Mouse (Mus musculus): ENCODE measurements around the gene Tnc.

Gene Tnc

GRCm38 (mm10) chr4:64024041-64024779, 22.6 kb downstream of the Tnc start:
- DNase-seq (ENCODE audit: low spot score): no peak

GRCm38 (mm10) chr4:64020930-64021589, 25.8 kb downstream of the Tnc start:
- no peak for DNase-seq (ENCODE audit: low spot score)

GRCm38 (mm10) chr4:64020151-64020550, 26.7 kb downstream of the Tnc start:
- DNase-seq (ENCODE audit: low spot score): no peak

- no peak for DNase-seq (ENCODE audit: low spot score)
These were observed 35.5 kb downstream of the Tnc start for GRCm38 (mm10) chr4:64011308-64011707.

- no peak for DNase-seq (ENCODE audit: low spot score)
These were observed 36.9 kb downstream of the Tnc start for GRCm38 (mm10) chr4:64009936-64010335.

GRCm38 (mm10) chr4:64005198-64005597, 41.6 kb downstream of the Tnc start:
- no peak for DNase-seq (ENCODE audit: low spot score)

- DNase-seq (ENCODE audit: low spot score): no peak
These were observed 43.1 kb downstream of the Tnc start for GRCm38 (mm10) chr4:64003677-64004076.

GRCm38 (mm10) chr4:64002168-64002567, 44.6 kb downstream of the Tnc start:
- DNase-seq (ENCODE audit: low spot score): no peak

GRCm38 (mm10) chr4:64000788-64001187, 46.0 kb downstream of the Tnc start:
- DNase-seq (ENCODE audit: low spot score): no peak

GRCm38 (mm10) chr4:64000293-64000692, 46.5 kb downstream of the Tnc start:
- no peak for DNase-seq (ENCODE audit: low spot score)

- DNase-seq (ENCODE audit: low spot score): no peak
These were observed 53.2 kb downstream of the Tnc start for GRCm38 (mm10) chr4:63993462-63994113.

GRCm38 (mm10) chr4:63990216-63990615, 56.6 kb downstream of the Tnc start:
- no peak for DNase-seq (ENCODE audit: low spot score)

- no peak for DNase-seq (ENCODE audit: low spot score)
These were observed 58.7 kb downstream of the Tnc start for GRCm38 (mm10) chr4:63988090-63988489.

- no peak for DNase-seq (ENCODE audit: low spot score)
These were observed 60.2 kb downstream of the Tnc start for GRCm38 (mm10) chr4:63986576-63986975.

GRCm38 (mm10) chr4:63983098-63983445, 63.7 kb downstream of the Tnc start:
- DNase-seq (ENCODE audit: low spot score): no peak

- no peak for DNase-seq (ENCODE audit: low spot score)
These were observed 64.3 kb downstream of the Tnc start for GRCm38 (mm10) chr4:63982425-63983097.

GRCm38 (mm10) chr4:63980211-63980794, 66.5 kb downstream of the Tnc start:
- DNase-seq (ENCODE audit: low spot score): no peak

- DNase-seq (ENCODE audit: low spot score): no peak
These were observed 67.2 kb downstream of the Tnc start for GRCm38 (mm10) chr4:63979635-63980034.

- no peak for DNase-seq (ENCODE audit: low spot score)
These were observed 74.3 kb downstream of the Tnc start for GRCm38 (mm10) chr4:63972536-63972935.

GRCm38 (mm10) chr4:63971762-63972161, 75.1 kb downstream of the Tnc start:
- DNase-seq (ENCODE audit: low spot score): no peak

- no peak for DNase-seq (ENCODE audit: low spot score)
These were observed 75.9 kb downstream of the Tnc start for GRCm38 (mm10) chr4:63970925-63971324.

- no peak for DNase-seq (ENCODE audit: low spot score)
These were observed 76.9 kb downstream of the Tnc start for GRCm38 (mm10) chr4:63969891-63970290.
